Mouse (Mus musculus): ENCODE measurements around the gene Mepe. TPM values are rescaled to one million over a fixed set of nuclear protein-coding genes. Genes with fewer than 3 reads are reported as not detected.

Gene Mepe
- polyA plus RNA-seq (2015; fragmentation: Nextera tagmentation; extraction: Ambion mirVana): not detected in 2 replicates

DNA sequence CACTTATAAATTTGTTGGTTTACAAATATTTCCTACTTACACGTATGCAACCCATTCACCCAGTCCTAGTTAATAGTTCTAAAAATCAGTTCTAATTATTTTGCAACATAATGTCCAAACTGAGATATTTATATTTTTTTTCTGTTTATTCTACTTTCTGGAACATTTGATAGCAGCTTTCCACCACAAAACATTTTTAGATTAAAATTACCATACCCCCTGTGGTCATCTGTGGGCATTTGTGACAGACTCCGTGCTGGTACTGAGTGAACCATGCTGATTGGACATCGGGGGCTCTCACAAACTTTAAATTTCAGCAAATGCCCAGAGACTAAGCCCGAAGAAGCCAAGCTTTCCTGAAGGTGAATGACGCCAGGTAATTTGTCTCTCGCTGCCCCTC, at the start of gene Mepe:
Gene Mepe (plus strand): TSS at position 301 of the 400 bp plus-strand sequence.
- DNase-seq: no peak
- Histone ChIP-seq H3K9ac (no peak within 1 kb of the TSS), H3K9me3 (replicated peaks) (no peaks in the 10 kb centered on the region), H3K27ac (no peak within 1 kb of the TSS), H3K27me3 (no peaks in the 10 kb centered on the region), H3K4me2 (no peak within 1 kb of the TSS), H3K4me1 (replicated peaks) (no peaks in the 10 kb centered on the region), H3K4me3 (replicated peaks) (no peak within 1 kb of the TSS), H3K36me3 (no peaks in the 10 kb centered on the region)
- 68% methylated on average over 6 of the region's 6 CpGs for WGBS (ENCODE audit: insufficient replicate concordance)
- no peak for ATAC-seq (ENCODE audit: low read depth)

DNA sequence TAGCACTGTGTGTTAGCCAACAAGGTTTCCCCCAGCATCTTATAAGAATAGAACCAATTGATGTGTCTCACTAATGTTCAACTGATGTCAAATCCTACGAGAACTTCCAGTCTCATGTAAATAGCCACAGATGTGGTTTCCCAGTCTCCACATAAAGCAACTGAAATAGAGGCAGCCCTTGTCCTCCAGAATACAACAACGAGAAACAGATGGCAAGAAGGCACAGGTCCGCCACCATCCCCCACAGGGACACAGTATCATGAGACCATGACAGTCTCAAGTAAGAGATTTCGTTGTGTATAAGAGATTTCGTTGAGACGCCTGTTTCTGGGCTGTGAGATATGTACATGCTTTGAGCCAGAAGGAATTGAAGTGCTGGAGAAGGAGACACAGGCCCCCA, 30.9 kb upstream of the Mepe start:
- H3K36me3 ChIP-seq: no peaks in the 10 kb centered on the region
- H3K27ac ChIP-seq: no peak overlapping the region
- H3K4me2 ChIP-seq: no peak overlapping the region
- H3K4me3 ChIP-seq (replicated peaks): no peak overlapping the region
- H3K27me3 ChIP-seq: no peaks in the 10 kb centered on the region
- H3K9me3 ChIP-seq (replicated peaks): no peaks in the 10 kb centered on the region; the same call in 1 of the 2 replicates
- no peak overlapping the region for H3K9ac ChIP-seq
- 61% methylated on average over 6 of the region's 6 CpGs for WGBS (ENCODE audit: insufficient replicate concordance)
- no peaks in the 10 kb centered on the region for H3K4me1 ChIP-seq (replicated peaks)
- no peak for DNase-seq
- no peak for ATAC-seq (ENCODE audit: low read depth)

DNA sequence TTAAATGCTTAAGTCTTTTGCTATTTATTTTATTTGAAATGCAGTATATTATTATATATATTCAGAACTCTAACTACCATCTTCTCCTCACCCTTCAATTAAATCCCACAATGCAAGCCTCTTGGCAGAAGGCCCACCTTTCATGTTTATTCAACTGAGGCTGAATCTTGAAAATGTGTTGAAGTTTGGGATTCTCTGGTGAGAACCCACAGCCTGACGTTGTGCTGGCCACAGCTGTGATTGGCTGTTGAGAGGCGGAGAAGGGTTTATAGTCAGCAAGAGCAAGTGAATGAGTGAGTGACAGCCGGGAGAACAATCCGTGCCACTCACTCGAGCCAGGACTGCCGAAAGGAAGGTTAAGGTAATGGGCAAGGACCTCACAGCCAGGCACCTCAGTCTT, 26.1 kb upstream of the Mepe start, which contains the start of gene Ibsp:
Gene Ibsp (plus strand): TSS at position 178 of the 400 bp plus-strand sequence.
- Histone ChIP-seq H3K9me3 (replicated peaks) (no peaks in the 10 kb centered on the region), H3K27ac (no peak within 1 kb of the TSS), H3K4me2 (no peak within 1 kb of the TSS), H3K36me3 (no peaks in the 10 kb centered on the region), H3K27me3 (no peaks in the 10 kb centered on the region), H3K4me1 (replicated peaks) (no peaks in the 10 kb centered on the region), H3K9ac (no peak within 1 kb of the TSS), H3K4me3 (replicated peaks) (no peak within 1 kb of the TSS)
- ATAC-seq (ENCODE audit: low read depth): no peak
- WGBS (ENCODE audit: insufficient replicate concordance): 60% methylated on average over 6 of the region's 6 CpGs
- no peak for DNase-seq

DNA sequence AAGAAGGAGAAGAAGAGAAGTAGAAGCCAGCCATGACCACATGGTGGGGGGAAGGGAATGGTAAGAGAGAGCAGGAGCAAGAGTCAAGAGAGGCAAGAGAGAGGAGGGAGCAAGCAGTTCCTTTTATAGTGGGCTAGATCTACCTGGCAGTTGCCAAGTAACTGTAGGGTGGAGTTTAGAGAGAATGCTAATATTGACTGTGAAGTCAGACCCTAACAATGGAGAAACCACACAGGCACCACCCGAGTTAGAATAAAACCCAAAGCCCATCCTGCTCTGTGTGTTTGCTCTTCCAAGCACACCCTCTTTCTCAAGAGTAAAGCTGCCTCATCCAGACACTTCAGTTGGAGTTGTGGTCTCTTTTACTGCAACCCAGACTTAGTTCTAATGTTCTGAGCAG, 11.1 kb upstream of the Mepe start:
- H3K4me1 ChIP-seq (replicated peaks): no peaks in the 10 kb centered on the region
- WGBS (ENCODE audit: insufficient replicate concordance): 33% methylated on average over 1 of the region's 1 CpGs
- H3K36me3 ChIP-seq: no peaks in the 10 kb centered on the region
- no peak overlapping the region for H3K27ac ChIP-seq
- H3K9ac ChIP-seq: no peak overlapping the region
- ATAC-seq (ENCODE audit: low read depth): no peak
- H3K4me2 ChIP-seq: no peak overlapping the region
- no peaks in the 10 kb centered on the region for H3K9me3 ChIP-seq (replicated peaks)
- no peaks in the 10 kb centered on the region for H3K27me3 ChIP-seq
- H3K4me3 ChIP-seq (replicated peaks): no peak overlapping the region
- no peak for DNase-seq

DNA sequence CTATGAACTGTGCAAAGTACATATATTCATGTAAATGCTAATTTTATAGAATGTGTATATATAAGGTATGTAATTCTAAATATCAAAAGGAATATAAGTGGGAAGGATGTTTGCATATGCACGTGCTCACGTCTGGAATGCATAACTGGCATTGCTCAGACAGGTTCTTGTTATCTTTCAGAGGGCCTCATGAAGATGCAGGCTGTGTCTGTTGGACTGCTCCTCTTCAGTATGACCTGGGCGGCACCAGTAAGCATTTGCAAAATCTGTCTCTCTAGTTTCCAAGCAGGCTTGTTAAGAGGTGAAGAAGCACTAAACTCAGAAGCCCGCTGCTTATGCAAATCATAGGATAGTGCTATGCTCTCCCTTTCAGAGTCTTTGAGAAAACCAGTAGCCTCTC, 1.8 kb downstream of the Mepe start:
- no peak overlapping the region for H3K9ac ChIP-seq
- no peak overlapping the region for H3K4me2 ChIP-seq
- WGBS (ENCODE audit: insufficient replicate concordance): 67% methylated on average over 4 of the region's 4 CpGs
- ATAC-seq (ENCODE audit: low read depth) (no peak), DNase-seq (no peak)
- H3K9me3 ChIP-seq (replicated peaks): no peaks in the 10 kb centered on the region
- H3K4me1 ChIP-seq (replicated peaks): no peaks in the 10 kb centered on the region
- no peaks in the 10 kb centered on the region for H3K27me3 ChIP-seq
- no peak overlapping the region for H3K27ac ChIP-seq
- no peaks in the 10 kb centered on the region for H3K36me3 ChIP-seq
- no peak overlapping the region for H3K4me3 ChIP-seq (replicated peaks)

DNA sequence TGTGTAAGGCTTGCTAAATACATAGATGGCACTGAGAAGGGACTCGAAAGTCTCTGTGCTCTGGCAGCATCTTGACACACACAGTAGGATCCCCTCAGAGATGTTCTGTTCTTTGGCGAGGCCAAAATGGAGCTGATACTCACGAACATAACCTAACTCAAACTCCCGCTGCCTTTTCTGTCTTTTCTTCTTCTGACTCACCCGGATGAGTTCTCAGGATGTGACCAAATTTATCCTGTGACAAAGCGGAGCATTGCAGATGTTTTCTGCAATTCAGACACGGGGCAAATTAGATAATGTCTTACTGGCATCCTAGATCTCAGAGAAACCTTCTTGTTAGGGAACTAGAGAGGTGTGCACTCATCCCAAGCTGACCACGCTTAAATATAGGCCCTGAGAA, 2.3 kb downstream of the Mepe start:
- Histone ChIP-seq H3K9ac (no peak overlapping the region), H3K36me3 (no peaks in the 10 kb centered on the region), H3K27me3 (no peaks in the 10 kb centered on the region), H3K27ac (no peak overlapping the region), H3K4me1 (replicated peaks) (no peaks in the 10 kb centered on the region), H3K9me3 (replicated peaks) (no peaks in the 10 kb centered on the region), H3K4me2 (no peak overlapping the region), H3K4me3 (replicated peaks) (no peak overlapping the region)
- 57% methylated on average over 8 of the region's 8 CpGs for WGBS (ENCODE audit: insufficient replicate concordance)
- no peak for ATAC-seq (ENCODE audit: low read depth)
- DNase-seq: no peak

DNA sequence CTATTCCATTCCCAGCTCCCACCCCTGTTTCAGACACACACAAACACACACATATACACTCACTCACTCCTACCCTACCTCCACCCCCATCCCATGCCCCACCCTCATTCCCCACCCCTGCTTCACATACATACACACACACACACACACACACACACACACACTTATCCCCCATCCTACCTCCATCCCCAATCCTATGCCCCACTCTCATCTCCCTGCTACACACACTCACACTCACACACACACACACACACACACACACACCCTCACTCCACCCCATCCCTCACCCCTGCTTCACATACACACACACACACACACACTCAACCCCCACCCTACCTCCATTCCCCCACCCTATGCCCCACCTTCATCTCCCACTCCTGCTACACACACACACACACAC, 2.7 kb downstream of the Mepe start:
- ATAC-seq (ENCODE audit: low read depth) (no peak), DNase-seq (no peak)

DNA sequence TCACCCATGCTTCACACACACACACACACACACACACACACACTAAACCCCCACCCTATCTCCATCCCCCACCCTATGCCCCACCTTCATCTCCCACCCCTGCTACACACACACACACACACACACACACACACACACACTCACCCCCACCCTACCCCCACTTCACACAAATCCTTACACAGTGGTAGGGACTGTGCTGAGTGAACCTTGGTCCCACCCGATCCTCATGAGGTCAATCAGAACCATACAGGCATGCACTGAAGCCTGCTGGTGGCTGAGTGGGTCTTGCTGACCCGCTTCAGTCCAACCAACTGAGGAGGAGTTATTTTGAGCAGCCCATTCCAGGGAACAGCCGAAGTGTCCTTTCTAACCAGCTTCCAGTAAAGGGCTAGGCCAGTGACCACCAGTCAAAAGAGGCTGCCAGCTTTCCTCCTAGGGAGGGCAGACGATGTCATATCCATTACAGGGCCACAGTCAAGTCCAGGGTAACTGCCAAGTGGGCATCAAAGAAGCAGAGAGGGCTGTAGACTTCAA, 3.3 kb downstream of the Mepe start:
- H3K4me2 ChIP-seq: no peak overlapping the region
- H3K27me3 ChIP-seq: no peaks in the 10 kb centered on the region
- no peaks in the 10 kb centered on the region for H3K36me3 ChIP-seq
- H3K27ac ChIP-seq: no peak overlapping the region
- 61% methylated on average over 4 of the region's 4 CpGs for WGBS (ENCODE audit: insufficient replicate concordance)
- DNase-seq (no peak), ATAC-seq (ENCODE audit: low read depth) (no peak)
- H3K9me3 ChIP-seq (replicated peaks): no peaks in the 10 kb centered on the region
- H3K4me3 ChIP-seq (replicated peaks): no peak overlapping the region
- no peaks in the 10 kb centered on the region for H3K4me1 ChIP-seq (replicated peaks)
- no peak overlapping the region for H3K9ac ChIP-seq

More for the DNA sequence above, 2.7 kb downstream of the Mepe start:
- H3K27me3 ChIP-seq: no peaks in the 10 kb centered on the region
- no peak overlapping the region for H3K9ac ChIP-seq
- H3K4me3 ChIP-seq (replicated peaks): no peak overlapping the region
- H3K36me3 ChIP-seq: no peaks in the 10 kb centered on the region
- no peak overlapping the region for H3K27ac ChIP-seq
- no peaks in the 10 kb centered on the region for H3K4me1 ChIP-seq (replicated peaks)
- H3K9me3 ChIP-seq (replicated peaks): no peaks in the 10 kb centered on the region
- H3K4me2 ChIP-seq: no peak overlapping the region

DNA sequence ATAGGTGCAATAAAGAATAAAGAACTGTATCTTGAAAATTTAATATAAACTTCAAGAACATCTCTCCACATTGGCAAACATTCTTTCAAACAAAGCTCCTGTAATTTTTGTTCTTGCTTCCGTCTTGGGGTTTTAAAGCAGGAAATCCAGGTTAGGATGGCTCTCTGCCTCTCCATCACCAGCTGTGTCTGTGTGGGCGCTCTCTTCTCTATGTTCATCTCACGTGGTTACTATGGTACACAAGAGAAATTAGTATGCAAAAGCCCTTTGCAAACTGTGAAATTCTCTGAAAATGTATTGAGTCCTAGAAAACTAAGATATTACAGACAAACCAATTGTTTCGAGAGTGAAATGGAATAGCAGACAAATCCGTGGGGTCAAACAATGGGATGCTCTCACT, 4.3 kb downstream of the Mepe start:
- no peaks in the 10 kb centered on the region for H3K4me1 ChIP-seq (replicated peaks)
- ATAC-seq (ENCODE audit: low read depth): no peak
- 53% methylated on average over 5 of the region's 5 CpGs for WGBS (ENCODE audit: insufficient replicate concordance)

DNA sequence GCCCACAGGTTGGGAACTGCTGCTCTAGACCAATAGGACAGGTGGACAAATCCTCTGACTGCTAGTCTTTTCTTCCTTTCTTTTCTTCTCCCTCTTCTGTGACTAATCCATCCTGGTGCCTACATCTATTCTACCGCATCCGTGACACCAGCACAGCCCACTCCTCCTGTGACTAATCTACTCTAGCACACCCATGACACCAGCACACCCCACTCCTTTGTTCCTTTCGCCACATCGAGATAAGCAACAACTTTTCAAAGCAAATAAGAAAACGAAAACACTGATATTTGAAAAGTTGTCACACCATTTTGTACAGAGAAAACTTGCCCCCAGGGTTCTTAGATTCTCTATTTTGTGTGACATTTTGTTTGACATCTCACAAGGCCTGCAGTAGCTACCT, 5.0 kb downstream of the Mepe start:
- no peaks in the 10 kb centered on the region for H3K9me3 ChIP-seq (replicated peaks)
- ATAC-seq (ENCODE audit: low read depth) (no peak), DNase-seq (no peak)
- H3K36me3 ChIP-seq: no peaks in the 10 kb centered on the region
- H3K4me1 ChIP-seq (replicated peaks): no peaks in the 10 kb centered on the region
- H3K4me2 ChIP-seq: no peak overlapping the region
- no peak overlapping the region for H3K4me3 ChIP-seq (replicated peaks)
- H3K9ac ChIP-seq: no peak overlapping the region
- no peak overlapping the region for H3K27ac ChIP-seq
- H3K27me3 ChIP-seq: no peaks in the 10 kb centered on the region
- 57% methylated on average over 5 of the region's 5 CpGs for WGBS (ENCODE audit: insufficient replicate concordance)

More for the DNA sequence above, 4.3 kb downstream of the Mepe start:
- Histone ChIP-seq H3K36me3 (no peaks in the 10 kb centered on the region), H3K27me3 (no peaks in the 10 kb centered on the region), H3K9me3 (replicated peaks) (no peaks in the 10 kb centered on the region), H3K4me3 (replicated peaks) (no peak overlapping the region), H3K27ac (no peak overlapping the region), H3K9ac (no peak overlapping the region), H3K4me2 (no peak overlapping the region)
- DNase-seq: no peak

DNA sequence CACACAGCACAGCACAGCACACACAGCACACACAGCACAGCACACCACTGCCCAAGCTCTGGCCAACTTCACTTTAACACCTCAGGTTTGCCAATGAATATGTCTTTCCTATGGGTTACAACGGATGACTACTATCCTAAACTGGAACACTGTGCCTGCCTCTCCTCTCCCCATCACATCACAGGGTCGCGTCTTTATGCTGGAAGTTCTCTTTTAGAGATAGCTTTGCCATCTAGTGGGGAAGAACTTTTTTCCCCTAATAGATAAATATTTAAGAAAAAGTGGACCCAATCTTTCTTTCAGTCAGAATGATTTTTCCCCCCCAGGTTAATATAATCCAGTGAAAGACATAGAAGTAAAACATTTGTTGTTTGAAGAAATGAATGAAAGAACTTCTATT, 7.2 kb downstream of the Mepe start:
- Histone ChIP-seq H3K27me3 (no peaks in the 10 kb centered on the region), H3K4me1 (replicated peaks) (no peaks in the 10 kb centered on the region), H3K36me3 (no peaks in the 10 kb centered on the region), H3K27ac (no peak overlapping the region), H3K9ac (no peak overlapping the region), H3K4me3 (replicated peaks) (no peak overlapping the region), H3K9me3 (replicated peaks) (no peaks in the 10 kb centered on the region), H3K4me2 (no peak overlapping the region)
- ATAC-seq (ENCODE audit: low read depth): no peak
- 41% methylated on average over 3 of the region's 3 CpGs for WGBS (ENCODE audit: insufficient replicate concordance)
- no peak for DNase-seq

DNA sequence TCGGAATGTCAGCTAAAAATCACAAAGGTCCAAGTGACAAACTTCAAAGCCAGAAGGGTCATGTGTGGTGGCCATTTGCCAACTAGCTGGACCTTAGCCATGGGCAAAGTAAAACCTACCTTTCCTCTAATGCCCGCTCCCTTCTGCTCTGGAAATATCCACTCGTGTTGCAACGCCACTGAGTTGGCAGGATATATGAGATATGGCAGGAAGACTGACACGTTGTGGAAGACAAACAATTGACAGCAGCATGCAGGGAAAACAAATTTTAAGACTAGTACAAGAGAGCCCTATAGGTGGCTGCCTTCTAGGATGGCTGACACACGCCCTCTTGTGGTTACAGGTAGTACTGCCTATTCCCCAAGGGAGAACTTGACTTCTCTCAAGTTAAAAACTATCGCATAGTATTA, 8.1 kb downstream of the Mepe start:
- 40% methylated on average over 7 of the region's 7 CpGs for WGBS (ENCODE audit: insufficient replicate concordance)
- Histone ChIP-seq H3K27me3 (no peaks in the 10 kb centered on the region), H3K9me3 (replicated peaks) (no peaks in the 10 kb centered on the region), H3K9ac (no peak overlapping the region), H3K4me1 (replicated peaks) (no peaks in the 10 kb centered on the region), H3K27ac (no peak overlapping the region), H3K4me2 (no peak overlapping the region), H3K4me3 (replicated peaks) (no peak overlapping the region), H3K36me3 (no peaks in the 10 kb centered on the region)
- ATAC-seq (ENCODE audit: low read depth) (no peak), DNase-seq (peak; percentile 9)
